Mouse (Mus musculus) kidney, adult 2 months (tissue): ENCODE measurements around the gene Pdcd11. TPM values are rescaled to one million over a fixed set of nuclear protein-coding genes. Genes with fewer than 3 reads are reported as not detected.

ENCODE experiments used
- DNase-seq: peaks from one replicate; pipeline ENCODE4 v3.0.0; 2021
- H3K27ac ChIP-seq: fragments of 200-500 bp; 2 replicates; pipeline ENCODE4 v1.5.1; 2012; ENCODE audit warnings: low read depth, low read length, control low read depth, inconsistent platforms; ENCODE audit not compliant: insufficient read depth
- H3K27me3 ChIP-seq: fragments of 200-500 bp; replicated peaks from 2 replicates; pipeline ENCODE4 v1.6.1; 2012; ENCODE audit warnings: mild to moderate bottlenecking, moderate library complexity, low read length, inconsistent platforms; ENCODE audit not compliant: control insufficient read depth, insufficient read depth
- H3K36me3 ChIP-seq: fragments of 200-500 bp; 2 replicates; pipeline ENCODE4 v1.6.1; 2012; ENCODE audit warnings: mild to moderate bottlenecking, moderate library complexity, low read length, inconsistent platforms; ENCODE audit not compliant: control insufficient read depth, insufficient read depth
- H3K4me1 ChIP-seq: fragments of 200-500 bp; 2 replicates; pipeline ENCODE4 v1.6.1; 2011; ENCODE audit warnings: low read length; ENCODE audit not compliant: control insufficient read depth, insufficient read depth
- H3K4me3 ChIP-seq: fragments of 200-500 bp; 2 replicates; pipeline ENCODE4 v1.5.1; 2011; ENCODE audit warnings: mild to moderate bottlenecking, low read depth, low read length, control low read depth; ENCODE audit not compliant: insufficient read depth
- CTCF ChIP-seq: fragments of 200-500 bp; conservative IDR thresholded peaks from 2 replicates; pipeline ENCODE4 v1.5.1; 2011; ENCODE audit warnings: low read depth, mild to moderate bottlenecking, control low read depth, low read length, moderate library complexity, mixed read lengths; ENCODE audit not compliant: insufficient read depth, insufficient read length
- POLR2A ChIP-seq: fragments of 200-500 bp; IDR thresholded peaks from one replicate; pipeline ENCODE4 v1.6.1; 2011; ENCODE audit warnings: low read depth, low read length, control low read depth
- WGBS: fragments of 180-500 bp; shearing (Covaris S2); methylation state at CpG from one replicate; pipeline ENCODE4 v1.1.7; 2018; 5-methylcytosine and 5-hydroxymethylcytosine counted together
- polyA plus RNA-seq: library from polyadenylated mRNA; depleted of rRNA; stranded (reverse); fragments of >200 nt; gene quantifications from 2 replicates; pipeline ENCODE4 v1.2.3, GENCODE M21; 2012

Pdcd11 gene
- polyA plus RNA-seq, 1 experiment = 9.3 TPM

DNA sequence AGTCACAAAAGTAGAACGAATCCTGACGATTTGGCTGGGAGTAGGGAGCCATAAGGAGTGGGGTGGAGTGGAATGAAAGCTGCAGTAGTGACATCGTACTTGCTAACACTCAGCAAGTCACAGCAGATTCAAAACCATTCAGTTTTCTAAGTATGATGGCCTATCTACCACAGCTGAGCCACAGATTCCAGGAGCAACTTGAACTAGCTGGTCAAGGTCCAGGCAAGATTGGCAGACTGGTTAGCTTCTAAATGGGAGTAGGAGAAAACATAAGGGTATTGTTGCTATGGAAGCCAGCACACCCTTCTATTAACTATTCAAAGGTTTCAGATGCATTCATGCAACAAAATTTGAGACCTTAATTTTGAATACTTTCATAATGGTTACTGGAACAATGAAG lies 2.3 kb upstream of the Pdcd11 start:
- peak overlapping the region; percentile 10; the same call in 1 of the 2 replicates for H3K4me3 ChIP-seq
- WGBS = 38% methylated on average over 3 of the region's 3 CpGs
- H3K36me3 ChIP-seq = peaks cover 8% of the 10 kb centered on the region
- no peak for TF ChIP-seq CTCF
- TF ChIP-seq POLR2A = no peak
- no peaks in the 10 kb centered on the region for H3K27me3 ChIP-seq
- DNase-seq = peak; percentile 82
- H3K27ac ChIP-seq = no peak overlapping the region; the same call in 1 of the 2 replicates
- H3K4me1 ChIP-seq = peaks cover 12% of the 10 kb centered on the region; the same call in 1 of the 2 replicates

DNA sequence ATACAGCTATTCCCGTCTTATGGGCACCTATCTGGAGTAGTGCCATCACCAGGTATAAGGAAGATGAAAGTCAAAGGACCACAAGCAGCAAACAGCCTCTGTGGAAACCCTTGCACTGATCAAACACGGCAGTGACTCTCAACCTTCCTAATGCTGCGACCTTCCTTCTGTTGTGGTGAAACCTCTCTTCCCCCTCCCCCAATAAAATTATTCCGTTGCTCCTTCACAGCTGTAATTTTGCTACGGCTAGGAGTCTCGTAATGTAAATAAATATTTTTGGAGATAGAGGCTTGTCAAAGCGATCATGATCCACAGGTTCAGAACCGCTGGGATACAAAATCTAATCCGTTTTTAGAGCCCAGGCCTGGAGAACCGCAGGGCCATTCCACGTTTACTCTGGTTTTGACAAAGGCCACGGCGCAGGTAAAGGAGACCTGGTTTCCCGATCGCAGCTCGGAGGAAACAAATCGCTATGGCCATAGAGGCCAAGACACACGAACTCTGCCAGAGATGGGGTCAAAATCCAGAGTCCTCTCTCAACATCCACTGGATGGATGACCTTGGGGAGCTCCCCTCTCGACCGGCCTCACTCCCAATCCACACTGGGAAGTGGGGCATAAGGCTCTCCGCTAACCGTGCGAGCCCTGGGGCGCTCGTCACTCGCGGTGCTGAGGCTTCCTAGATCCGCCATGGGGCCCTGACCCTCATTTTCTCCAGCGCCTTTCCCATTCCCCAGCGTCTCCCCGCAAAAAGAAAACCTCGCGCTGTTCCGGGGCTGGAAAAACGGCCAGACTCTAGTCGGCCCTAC lies 646 bp upstream of the Pdcd11 start:
- WGBS = under 1% methylated on average over 36 of the region's 36 CpGs
- Histone ChIP-seq H3K27me3 (no peaks in the 10 kb centered on the region), H3K27ac (peak overlapping the region; percentile 97), H3K4me3 (peak overlapping the region; percentile 89), H3K36me3 (peaks cover 2% of the 10 kb centered on the region), H3K4me1 (peaks cover 12% of the 10 kb centered on the region; the same call in 1 of the 2 replicates)
- peak; percentile 67 for DNase-seq
- no peak for TF ChIP-seq CTCF
- TF ChIP-seq POLR2A = no peak

DNA sequence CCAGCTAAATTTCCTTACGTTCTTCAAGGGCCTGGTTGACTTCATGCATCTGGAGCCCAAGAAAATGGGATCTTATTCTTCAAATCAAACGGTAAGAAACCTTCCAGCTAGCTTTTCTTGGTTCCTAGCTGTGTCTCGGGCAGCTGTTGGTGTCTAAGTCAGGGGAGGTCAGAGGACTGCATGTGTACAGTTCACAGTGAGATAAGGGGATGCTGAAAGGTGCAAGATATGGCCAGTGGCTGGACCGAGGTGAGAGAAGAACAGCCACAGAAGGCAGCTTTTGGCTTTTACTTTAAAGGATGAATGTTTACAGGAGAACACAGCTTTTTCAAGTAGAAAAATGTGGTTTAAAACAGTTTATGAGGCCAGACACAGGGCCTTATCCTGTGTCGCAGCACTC lies 10.5 kb downstream of the Pdcd11 start:
- no peak overlapping the region for H3K4me3 ChIP-seq
- DNase-seq = no peak
- TF ChIP-seq POLR2A = no peak
- TF ChIP-seq CTCF = no peak
- H3K27me3 ChIP-seq = no peaks in the 10 kb centered on the region
- H3K36me3 ChIP-seq = no peaks in the 10 kb centered on the region; the same call in none of the 2 replicates
- no peak overlapping the region for H3K27ac ChIP-seq
- H3K4me1 ChIP-seq = no peaks in the 10 kb centered on the region
- WGBS = 95% methylated on average over 5 of the region's 5 CpGs

DNA sequence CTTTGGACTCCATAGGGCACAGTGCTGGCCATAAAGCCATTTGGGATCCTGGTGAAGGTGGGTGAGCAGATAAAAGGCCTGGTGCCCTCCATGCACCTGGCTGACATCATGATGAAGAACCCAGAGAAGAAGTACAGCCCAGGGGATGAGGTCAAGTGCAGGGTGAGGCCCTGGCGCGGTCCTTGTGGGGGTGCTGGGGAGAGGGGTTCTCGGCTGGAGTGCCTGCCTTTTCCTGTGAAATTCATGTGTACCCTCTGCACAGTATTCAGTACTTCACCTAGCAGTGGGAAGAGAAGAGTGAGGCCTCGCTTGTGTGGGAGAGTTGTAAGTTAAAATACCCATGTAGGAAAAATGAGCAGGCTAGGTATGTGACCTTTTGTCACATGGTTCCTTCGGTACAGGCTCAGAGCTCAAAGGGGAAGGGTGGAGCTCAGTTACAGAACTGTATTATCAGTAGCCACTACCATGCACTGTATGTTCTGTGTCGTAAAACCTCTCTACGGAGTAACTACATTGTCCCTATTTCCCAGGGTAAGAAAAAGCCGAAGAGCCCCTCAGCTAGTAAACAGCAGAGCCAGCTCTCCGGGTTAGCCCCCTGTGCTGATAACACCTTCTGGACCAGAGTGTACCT lies 14.2 kb downstream of the Pdcd11 start:
- Histone ChIP-seq H3K27me3 (no peaks in the 10 kb centered on the region), H3K27ac (no peak overlapping the region), H3K36me3 (no peaks in the 10 kb centered on the region; the same call in 1 of the 2 replicates), H3K4me3 (no peak overlapping the region), H3K4me1 (no peaks in the 10 kb centered on the region)
- 87% methylated on average over 9 of the region's 9 CpGs for WGBS
- DNase-seq = no peak
- TF ChIP-seq POLR2A (no peak), CTCF (no peak)

DNA sequence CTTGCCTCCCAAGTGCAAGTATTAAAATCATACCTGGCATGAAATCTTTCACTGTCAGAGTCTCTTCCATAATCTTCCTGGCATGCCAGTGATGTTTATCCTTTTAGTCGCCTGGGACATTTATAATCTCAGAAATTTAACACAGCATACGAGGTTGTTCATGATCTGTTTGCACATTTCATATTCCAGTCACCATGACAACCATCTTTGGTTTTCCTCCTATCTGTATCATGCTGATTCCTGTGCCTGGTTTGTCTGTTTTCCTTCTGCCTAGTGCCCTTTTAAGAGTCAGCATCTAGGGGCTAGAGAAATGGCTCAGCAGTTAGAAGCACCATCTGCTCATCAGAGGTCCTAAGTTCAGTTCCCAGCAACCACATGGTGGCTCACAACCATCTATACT lies 28.1 kb downstream of the Pdcd11 start:
- 90% methylated on average over 2 of the region's 2 CpGs for WGBS
- DNase-seq = no peak
- H3K4me1 ChIP-seq = no peaks in the 10 kb centered on the region
- peaks cover 10% of the 10 kb centered on the region for H3K36me3 ChIP-seq
- H3K27ac ChIP-seq = no peak overlapping the region
- TF ChIP-seq POLR2A (no peak), CTCF (no peak)
- H3K27me3 ChIP-seq = no peaks in the 10 kb centered on the region
- no peak overlapping the region for H3K4me3 ChIP-seq

DNA sequence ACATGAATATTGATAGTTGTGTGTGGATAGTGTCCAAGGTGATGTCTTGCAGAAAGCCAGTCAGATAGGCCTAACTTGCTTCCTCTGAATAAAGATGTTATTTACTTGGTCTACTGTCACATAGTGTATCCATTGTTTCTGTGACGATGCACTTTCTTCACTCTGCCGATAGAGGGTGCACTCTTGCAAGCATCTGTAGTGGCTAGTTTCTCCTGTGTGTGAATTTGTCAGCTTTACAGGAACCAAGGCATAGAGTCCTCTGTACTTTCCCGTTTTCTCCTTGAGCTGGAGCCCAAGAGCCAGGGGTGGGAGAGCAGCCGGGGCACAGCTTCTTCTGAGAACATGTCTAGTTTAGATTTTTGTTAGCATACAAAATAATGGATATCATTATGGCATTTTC lies 30.5 kb downstream of the Pdcd11 start:
- no peak for TF ChIP-seq POLR2A
- TF ChIP-seq CTCF = peak; percentile 54
- Histone ChIP-seq H3K4me1 (no peaks in the 10 kb centered on the region), H3K36me3 (peaks cover 8% of the 10 kb centered on the region), H3K27me3 (no peaks in the 10 kb centered on the region), H3K27ac (no peak overlapping the region), H3K4me3 (no peak overlapping the region)
- 39% methylated on average over 4 of the region's 4 CpGs for WGBS
- DNase-seq = peak; percentile 43

DNA sequence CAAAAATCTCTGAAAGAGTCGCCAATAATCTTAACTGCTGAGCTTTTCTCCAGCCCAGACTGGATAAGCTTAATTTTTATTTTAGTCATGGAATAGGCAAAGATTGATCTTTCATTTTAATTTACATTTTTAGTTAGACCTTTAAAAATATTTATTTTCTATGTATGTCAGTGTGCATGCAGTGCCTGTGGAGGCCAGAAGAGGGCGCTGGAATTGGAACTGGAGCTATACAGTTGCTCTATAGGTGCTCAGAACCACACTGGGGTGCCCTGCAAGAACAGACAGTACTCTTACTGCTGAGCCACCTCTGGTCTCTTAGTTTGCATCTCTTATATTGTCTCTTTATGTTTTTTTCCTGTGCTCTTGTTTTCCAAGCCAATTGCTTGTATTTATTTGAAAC lies 32.2 kb downstream of the Pdcd11 start:
- Histone ChIP-seq H3K4me1 (no peaks in the 10 kb centered on the region), H3K27me3 (no peaks in the 10 kb centered on the region), H3K27ac (no peak overlapping the region), H3K4me3 (no peak overlapping the region), H3K36me3 (peaks cover 7% of the 10 kb centered on the region)
- 30% methylated on average over 2 of the region's 2 CpGs for WGBS
- TF ChIP-seq CTCF (peak; percentile 63), POLR2A (no peak)
- peak; percentile 18 for DNase-seq
